Mouse (Mus musculus) inflammation-experienced regulatory T-cells, adult 6 months (primary cell): ENCODE results near the gene Rbpj. TPM values are rescaled to one million over a fixed set of nuclear protein-coding genes. Genes with fewer than 3 reads are reported as not detected.
"Not testable (repeated sequence)": the region's sequence is repeated elsewhere in the genome, so short reads cannot be mapped to it uniquely, and the experiment has no call there.

ENCODE experiments used
- ATAC-seq: one replicate; pipeline ENCODE4 v1.8.0; 2017
- polyA plus RNA-seq, 3 experiments: library from polyadenylated mRNA; unstranded; fragments of 100-300 nt; shearing (Covaris generic); gene quantifications; one replicate each; pipeline ENCODE4 v1.2.1; 2017

Rbpj gene
- polyA plus RNA-seq, 3 experiments from 2014 or later, result 52.1 to 67.1 (median 63.0) TPM

- ATAC-seq, result not testable (repeated sequence)
Observed at GRCm38 (mm10) chr5:53673493-53674150, 207.7 kb downstream of the Rbpj start.

GRCm38 (mm10) chr5:53676671-53677070 is 210.7 kb downstream of the Rbpj start:
- no peak for ATAC-seq

- no peak for ATAC-seq
Observed at GRCm38 (mm10) chr5:53678036-53678767, 212.2 kb downstream of the Rbpj start.

- no peak for ATAC-seq
Observed at GRCm38 (mm10) chr5:53679651-53680050, 213.7 kb downstream of the Rbpj start.

- ATAC-seq, result no peak
Observed at GRCm38 (mm10) chr5:53683916-53684315, 218.0 kb downstream of the Rbpj start.

GRCm38 (mm10) chr5:53684417-53684816 is 218.5 kb downstream of the Rbpj start:
- no peak for ATAC-seq

GRCm38 (mm10) chr5:53685623-53686022 is 219.7 kb downstream of the Rbpj start:
- no peak for ATAC-seq

- no peak for ATAC-seq
Observed at GRCm38 (mm10) chr5:53686379-53686778, 220.4 kb downstream of the Rbpj start.

- no peak for ATAC-seq
Observed at GRCm38 (mm10) chr5:53688326-53688725, 222.4 kb downstream of the Rbpj start.

GRCm38 (mm10) chr5:53691577-53691976 is 225.6 kb downstream of the Rbpj start:
- no peak for ATAC-seq

GRCm38 (mm10) chr5:53692100-53692499 is 226.1 kb downstream of the Rbpj start:
- ATAC-seq, result no peak

GRCm38 (mm10) chr5:53692662-53693061 is 226.7 kb downstream of the Rbpj start:
- ATAC-seq, result no peak

GRCm38 (mm10) chr5:53696701-53697100 is 230.7 kb downstream of the Rbpj start:
- no peak for ATAC-seq

- ATAC-seq, result no peak
Observed at GRCm38 (mm10) chr5:53697794-53698193, 231.8 kb downstream of the Rbpj start.

- ATAC-seq, result no peak
Observed at GRCm38 (mm10) chr5:53702686-53703085, 236.7 kb downstream of the Rbpj start.

Other genes with a start within 250 kb of the Rbpj start
- gene Smim20, start 199.1 kb upstream of the Rbpj start, polyA plus RNA-seq, result 100 to 1,000 TPM; 107 to 114 (median 113) TPM
- not detected for gene Cckar, start 241.6 kb downstream of the Rbpj start, polyA plus RNA-seq